Mouse (Mus musculus): ENCODE measurements at regions not wholly inside any gene's neighbourhood (a gene's known extent, or its start where the extent isn't known, plus 50 kb on each side); places are given as distances from the start of the nearest gene placed in this dataset.

GRCm38 (mm10) chr13:48350955-48351354 is 89.9 kb downstream of the Id4 start:
- H3K4me3 ChIP-seq (ENCODE audit: low read depth, low read length), result no peak overlapping the region
- H3K9ac ChIP-seq (ENCODE audit: low read depth, low read length), result no peak overlapping the region
- no peak overlapping the region for H3K27ac ChIP-seq (ENCODE audit: low read depth, low read length)
- H3K36me3 ChIP-seq (ENCODE audit: control insufficient read depth, insufficient read depth, low read length), result no peaks in the 10 kb centered on the region
- no peaks in the 10 kb centered on the region for H3K9me3 ChIP-seq (replicated peaks; ENCODE audit: control insufficient read depth, low read length)
- H3K27me3 ChIP-seq (ENCODE audit: control insufficient read depth, insufficient read depth, low read length), result no peaks in the 10 kb centered on the region
- H3K4me1 ChIP-seq (ENCODE audit: control insufficient read depth, insufficient read depth, low read length), result no peaks in the 10 kb centered on the region
- WGBS (ENCODE audit: insufficient replicate concordance), result 25% methylated on average over 11 of the region's 11 CpGs
- ATAC-seq (replicated peaks; ENCODE audit: insufficient number of reproducible peaks, low FRiP score, low TSS enrichment), result no peak
- peak overlapping the region; percentile 33; the same call in 1 of the 2 replicates for H3K4me2 ChIP-seq

- no peaks in the 10 kb centered on the region for H3K27me3 ChIP-seq (ENCODE audit: control insufficient read depth, insufficient read depth, low read length)
- no peak overlapping the region for H3K9ac ChIP-seq (ENCODE audit: low read depth, low read length)
- H3K4me2 ChIP-seq, result no peak overlapping the region
- no peak for ATAC-seq (replicated peaks; ENCODE audit: insufficient number of reproducible peaks, low FRiP score, low TSS enrichment)
- no peak overlapping the region for H3K27ac ChIP-seq (ENCODE audit: low read depth, low read length)
- H3K9me3 ChIP-seq (replicated peaks; ENCODE audit: control insufficient read depth, low read length), result no peaks in the 10 kb centered on the region
- no peaks in the 10 kb centered on the region for H3K36me3 ChIP-seq (ENCODE audit: control insufficient read depth, insufficient read depth, low read length)
- no peak overlapping the region for H3K4me3 ChIP-seq (ENCODE audit: low read depth, low read length)
- 85% methylated on average over 1 of the region's 1 CpGs for WGBS (ENCODE audit: insufficient replicate concordance)
- no peaks in the 10 kb centered on the region for H3K4me1 ChIP-seq (ENCODE audit: control insufficient read depth, insufficient read depth, low read length)
Observed at GRCm38 (mm10) chr13:48357118-48357517, 96.1 kb downstream of the Id4 start.

DNA sequence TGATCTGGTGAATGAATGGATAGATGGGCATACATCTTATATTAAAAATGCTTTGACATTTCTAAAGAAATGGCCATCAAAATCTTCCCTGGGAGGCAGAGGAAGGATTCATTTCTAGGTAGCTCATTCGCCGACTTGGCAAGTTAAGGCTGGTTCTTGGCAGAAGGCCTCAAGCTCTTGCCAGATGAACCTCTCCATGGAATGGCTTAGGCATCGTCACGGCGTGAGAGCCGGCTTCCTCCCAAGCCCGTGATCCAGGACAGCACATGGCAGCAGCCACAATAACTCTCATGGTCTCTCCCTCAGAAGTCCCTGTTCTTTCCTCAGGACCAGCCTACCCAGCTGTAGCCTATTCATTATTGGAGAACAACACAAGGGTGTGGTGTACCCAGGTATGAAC is 96.6 kb downstream of the Id4 start:
- WGBS (ENCODE audit: insufficient replicate concordance), result 94% methylated on average over 7 of the region's 7 CpGs
- Histone ChIP-seq H3K27ac (ENCODE audit: low read depth, low read length) (no peak overlapping the region), H3K4me2 (no peak overlapping the region), H3K9me3 (replicated peaks; ENCODE audit: control insufficient read depth, low read length) (no peaks in the 10 kb centered on the region), H3K4me1 (ENCODE audit: control insufficient read depth, insufficient read depth, low read length) (no peaks in the 10 kb centered on the region), H3K27me3 (ENCODE audit: control insufficient read depth, insufficient read depth, low read length) (no peaks in the 10 kb centered on the region), H3K4me3 (ENCODE audit: low read depth, low read length) (no peak overlapping the region), H3K9ac (ENCODE audit: low read depth, low read length) (no peak overlapping the region), H3K36me3 (ENCODE audit: control insufficient read depth, insufficient read depth, low read length) (no peaks in the 10 kb centered on the region)
- ATAC-seq (replicated peaks; ENCODE audit: insufficient number of reproducible peaks, low FRiP score, low TSS enrichment), result no peak

DNA sequence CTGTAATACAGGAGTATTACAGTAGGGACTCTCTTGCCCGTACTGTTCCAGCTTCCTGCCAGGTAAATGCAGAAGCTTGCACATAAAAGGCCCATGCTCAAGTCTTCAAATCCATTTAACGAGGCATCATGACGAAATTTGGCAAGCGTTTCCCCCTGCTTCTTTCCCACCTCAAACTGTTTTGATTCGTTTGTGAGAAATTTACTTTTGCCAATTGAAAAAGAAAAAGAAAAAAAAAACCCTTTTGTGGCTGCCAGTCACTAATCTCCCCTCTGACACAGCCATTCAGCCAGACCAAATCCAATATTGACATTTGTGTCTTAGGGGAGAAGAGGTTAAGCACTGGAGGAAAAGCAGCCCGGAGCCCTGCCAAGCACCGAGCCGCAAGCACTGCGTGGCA is 110.0 kb downstream of the Id4 start:
- H3K36me3 ChIP-seq (ENCODE audit: control insufficient read depth, insufficient read depth, low read length), result no peaks in the 10 kb centered on the region
- WGBS (ENCODE audit: insufficient replicate concordance), result 71% methylated on average over 9 of the region's 9 CpGs
- ATAC-seq (replicated peaks; ENCODE audit: insufficient number of reproducible peaks, low FRiP score, low TSS enrichment), result no peak

GRCm38 (mm10) chr13:48376405-48376804 is 115.4 kb downstream of the Id4 start:
- H3K36me3 ChIP-seq (ENCODE audit: control insufficient read depth, insufficient read depth, low read length), result no peaks in the 10 kb centered on the region

More for the DNA sequence above, 110.0 kb downstream of the Id4 start:
- Histone ChIP-seq H3K4me3 (ENCODE audit: low read depth, low read length) (no peak overlapping the region), H3K4me1 (ENCODE audit: control insufficient read depth, insufficient read depth, low read length) (no peaks in the 10 kb centered on the region), H3K27me3 (ENCODE audit: control insufficient read depth, insufficient read depth, low read length) (no peaks in the 10 kb centered on the region), H3K4me2 (no peak overlapping the region), H3K9me3 (replicated peaks; ENCODE audit: control insufficient read depth, low read length) (no peaks in the 10 kb centered on the region), H3K9ac (ENCODE audit: low read depth, low read length) (no peak overlapping the region), H3K27ac (ENCODE audit: low read depth, low read length) (no peak overlapping the region)

GRCm38 (mm10) chr13:48383580-48384445 is 122.8 kb downstream of the Id4 start:
- no peak overlapping the region for H3K27ac ChIP-seq (ENCODE audit: low read depth, low read length)
- H3K4me3 ChIP-seq (ENCODE audit: low read depth, low read length), result no peak overlapping the region
- H3K36me3 ChIP-seq (ENCODE audit: control insufficient read depth, insufficient read depth, low read length), result no peaks in the 10 kb centered on the region
- H3K27me3 ChIP-seq (ENCODE audit: control insufficient read depth, insufficient read depth, low read length), result no peaks in the 10 kb centered on the region
- no peaks in the 10 kb centered on the region for H3K4me1 ChIP-seq (ENCODE audit: control insufficient read depth, insufficient read depth, low read length)
- no peak overlapping the region for H3K9ac ChIP-seq (ENCODE audit: low read depth, low read length)
- no peak for ATAC-seq (replicated peaks; ENCODE audit: insufficient number of reproducible peaks, low FRiP score, low TSS enrichment)
- 79% methylated on average over 13 of the region's 13 CpGs for WGBS (ENCODE audit: insufficient replicate concordance)
- H3K4me2 ChIP-seq, result no peak overlapping the region
- no peaks in the 10 kb centered on the region for H3K9me3 ChIP-seq (replicated peaks; ENCODE audit: control insufficient read depth, low read length)

More at GRCm38 (mm10) chr13:48376405-48376804, 115.4 kb downstream of the Id4 start:
- no peaks in the 10 kb centered on the region for H3K9me3 ChIP-seq (replicated peaks; ENCODE audit: control insufficient read depth, low read length)
- H3K9ac ChIP-seq (ENCODE audit: low read depth, low read length), result no peak overlapping the region
- no peaks in the 10 kb centered on the region for H3K4me1 ChIP-seq (ENCODE audit: control insufficient read depth, insufficient read depth, low read length)
- 84% methylated on average over 4 of the region's 4 CpGs for WGBS (ENCODE audit: insufficient replicate concordance)
- no peak overlapping the region for H3K4me3 ChIP-seq (ENCODE audit: low read depth, low read length)
- no peak overlapping the region for H3K27ac ChIP-seq (ENCODE audit: low read depth, low read length)
- no peak overlapping the region for H3K4me2 ChIP-seq
- no peak for ATAC-seq (replicated peaks; ENCODE audit: insufficient number of reproducible peaks, low FRiP score, low TSS enrichment)
- no peaks in the 10 kb centered on the region for H3K27me3 ChIP-seq (ENCODE audit: control insufficient read depth, insufficient read depth, low read length)

GRCm38 (mm10) chr13:48384901-48385300 is 123.9 kb downstream of the Id4 start:
- H3K36me3 ChIP-seq (ENCODE audit: control insufficient read depth, insufficient read depth, low read length), result no peaks in the 10 kb centered on the region
- no peak overlapping the region for H3K4me3 ChIP-seq (ENCODE audit: low read depth, low read length)
- H3K27ac ChIP-seq (ENCODE audit: low read depth, low read length), result no peak overlapping the region
- no peaks in the 10 kb centered on the region for H3K27me3 ChIP-seq (ENCODE audit: control insufficient read depth, insufficient read depth, low read length)
- H3K4me2 ChIP-seq, result no peak overlapping the region
- H3K9me3 ChIP-seq (replicated peaks; ENCODE audit: control insufficient read depth, low read length), result no peaks in the 10 kb centered on the region
- 73% methylated on average over 11 of the region's 11 CpGs for WGBS (ENCODE audit: insufficient replicate concordance)
- no peak overlapping the region for H3K9ac ChIP-seq (ENCODE audit: low read depth, low read length)
- ATAC-seq (replicated peaks; ENCODE audit: insufficient number of reproducible peaks, low FRiP score, low TSS enrichment), result no peak
- H3K4me1 ChIP-seq (ENCODE audit: control insufficient read depth, insufficient read depth, low read length), result no peaks in the 10 kb centered on the region

DNA sequence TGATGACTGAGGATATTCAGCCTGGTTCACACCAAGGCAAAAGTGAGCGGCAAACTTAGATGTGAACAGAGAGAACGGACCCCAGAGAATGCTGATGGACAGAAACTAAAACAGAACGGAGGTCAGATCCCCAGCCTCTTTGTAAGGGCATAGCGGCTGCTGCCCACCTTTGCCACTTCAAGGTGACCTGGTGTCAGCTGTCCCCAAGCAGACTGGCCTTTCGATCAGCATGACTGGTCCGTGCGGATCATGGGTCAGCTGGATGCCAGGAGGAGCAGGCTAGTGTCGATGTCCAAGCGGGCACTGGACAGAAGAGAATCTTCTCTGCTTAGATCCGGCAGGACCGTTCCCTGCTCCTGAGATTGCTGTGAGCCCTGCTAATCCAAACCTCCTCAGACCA is 122.1 kb downstream of the Zfp169 start:
- H3K4me2 ChIP-seq, result no peak overlapping the region
- 88% methylated on average over 11 of the region's 11 CpGs for WGBS (ENCODE audit: insufficient replicate concordance)
- no peaks in the 10 kb centered on the region for H3K4me1 ChIP-seq (ENCODE audit: control insufficient read depth, insufficient read depth, low read length)
- H3K36me3 ChIP-seq (ENCODE audit: control insufficient read depth, insufficient read depth, low read length), result no peaks in the 10 kb centered on the region
- no peaks in the 10 kb centered on the region for H3K9me3 ChIP-seq (replicated peaks; ENCODE audit: control insufficient read depth, low read length)
- no peak for ATAC-seq (replicated peaks; ENCODE audit: insufficient number of reproducible peaks, low FRiP score, low TSS enrichment)
- no peak overlapping the region for H3K4me3 ChIP-seq (ENCODE audit: low read depth, low read length)
- no peak overlapping the region for H3K9ac ChIP-seq (ENCODE audit: low read depth, low read length)
- H3K27ac ChIP-seq (ENCODE audit: low read depth, low read length), result no peak overlapping the region
- no peaks in the 10 kb centered on the region for H3K27me3 ChIP-seq (ENCODE audit: control insufficient read depth, insufficient read depth, low read length)

- Histone ChIP-seq H3K4me2 (no peak overlapping the region), H3K9ac (ENCODE audit: low read depth, low read length) (no peak overlapping the region), H3K9me3 (replicated peaks; ENCODE audit: control insufficient read depth, low read length) (no peaks in the 10 kb centered on the region), H3K27ac (ENCODE audit: low read depth, low read length) (no peak overlapping the region), H3K27me3 (ENCODE audit: control insufficient read depth, insufficient read depth, low read length) (no peaks in the 10 kb centered on the region), H3K36me3 (ENCODE audit: control insufficient read depth, insufficient read depth, low read length) (no peaks in the 10 kb centered on the region), H3K4me3 (ENCODE audit: low read depth, low read length) (no peak overlapping the region), H3K4me1 (ENCODE audit: control insufficient read depth, insufficient read depth, low read length) (no peaks in the 10 kb centered on the region)
- WGBS (ENCODE audit: insufficient replicate concordance), result 8% methylated on average over 1 of the region's 1 CpGs
- ATAC-seq (replicated peaks; ENCODE audit: insufficient number of reproducible peaks, low FRiP score, low TSS enrichment), result no peak
Observed at GRCm38 (mm10) chr13:48397761-48398160, 115.5 kb downstream of the Zfp169 start.

Data from heart, embryonic 11.5 days (tissue).